Mouse (Mus musculus): ENCODE measurements around the gene Cox10.

Cox10 gene

GRCm38 (mm10) chr11:64047432-64047831 lies 31.8 kb downstream of the Cox10 start:
- DNase-seq (ENCODE audit: low read depth) = no peak

- no peak for DNase-seq (ENCODE audit: low read depth)
These were observed 34.2 kb downstream of the Cox10 start for GRCm38 (mm10) chr11:64045041-64045440.

- peak; percentile 69 for DNase-seq (ENCODE audit: low read depth)
These were observed 35.2 kb downstream of the Cox10 start for GRCm38 (mm10) chr11:64044024-64044423.

GRCm38 (mm10) chr11:64041281-64041680 lies 38.0 kb downstream of the Cox10 start:
- no peak for DNase-seq (ENCODE audit: low read depth)

- no peak for DNase-seq (ENCODE audit: low read depth)
These were observed 39.7 kb downstream of the Cox10 start for GRCm38 (mm10) chr11:64039600-64039999.

GRCm38 (mm10) chr11:64037471-64038125 lies 41.7 kb downstream of the Cox10 start:
- DNase-seq (ENCODE audit: low read depth) = no peak

GRCm38 (mm10) chr11:64036306-64036705 lies 43.0 kb downstream of the Cox10 start:
- peak; percentile 53 for DNase-seq (ENCODE audit: low read depth)

GRCm38 (mm10) chr11:64035709-64036108 lies 43.6 kb downstream of the Cox10 start:
- DNase-seq (ENCODE audit: low read depth) = no peak

- DNase-seq (ENCODE audit: low read depth) = no peak
These were observed 44.6 kb downstream of the Cox10 start for GRCm38 (mm10) chr11:64034686-64035085.

GRCm38 (mm10) chr11:64027423-64027822 lies 51.8 kb downstream of the Cox10 start:
- peak; percentile 11 for DNase-seq (ENCODE audit: low read depth)

GRCm38 (mm10) chr11:64025843-64026242 lies 53.4 kb downstream of the Cox10 start:
- DNase-seq (ENCODE audit: low read depth) = no peak

GRCm38 (mm10) chr11:64024575-64024974 lies 54.7 kb downstream of the Cox10 start:
- DNase-seq (ENCODE audit: low read depth) = no peak

GRCm38 (mm10) chr11:64023380-64023981 lies 55.8 kb downstream of the Cox10 start:
- DNase-seq (ENCODE audit: low read depth) = no peak

GRCm38 (mm10) chr11:64022403-64023047 lies 56.7 kb downstream of the Cox10 start:
- DNase-seq (ENCODE audit: low read depth) = no peak

- DNase-seq (ENCODE audit: low read depth) = no peak
These were observed 60.0 kb downstream of the Cox10 start for GRCm38 (mm10) chr11:64019235-64019634.

- DNase-seq (ENCODE audit: low read depth) = no peak
These were observed 61.1 kb downstream of the Cox10 start for GRCm38 (mm10) chr11:64018165-64018564.

- DNase-seq (ENCODE audit: low read depth) = no peak
These were observed 64.0 kb downstream of the Cox10 start for GRCm38 (mm10) chr11:64015309-64015708.

- no peak for DNase-seq (ENCODE audit: low read depth)
These were observed 68.4 kb downstream of the Cox10 start for GRCm38 (mm10) chr11:64010724-64011496.

- peak; percentile 5 for DNase-seq (ENCODE audit: low read depth)
These were observed 75.1 kb downstream of the Cox10 start for GRCm38 (mm10) chr11:64004152-64004551.

GRCm38 (mm10) chr11:64003484-64003883 lies 75.8 kb downstream of the Cox10 start:
- DNase-seq (ENCODE audit: low read depth) = no peak

GRCm38 (mm10) chr11:64002629-64003028 lies 76.6 kb downstream of the Cox10 start:
- DNase-seq (ENCODE audit: low read depth) = no peak

GRCm38 (mm10) chr11:64001111-64001510 lies 78.2 kb downstream of the Cox10 start:
- DNase-seq (ENCODE audit: low read depth) = peak; percentile 66
